ENCODE assay signal across 20 mouse cellular contexts in the genomic region with DNA sequence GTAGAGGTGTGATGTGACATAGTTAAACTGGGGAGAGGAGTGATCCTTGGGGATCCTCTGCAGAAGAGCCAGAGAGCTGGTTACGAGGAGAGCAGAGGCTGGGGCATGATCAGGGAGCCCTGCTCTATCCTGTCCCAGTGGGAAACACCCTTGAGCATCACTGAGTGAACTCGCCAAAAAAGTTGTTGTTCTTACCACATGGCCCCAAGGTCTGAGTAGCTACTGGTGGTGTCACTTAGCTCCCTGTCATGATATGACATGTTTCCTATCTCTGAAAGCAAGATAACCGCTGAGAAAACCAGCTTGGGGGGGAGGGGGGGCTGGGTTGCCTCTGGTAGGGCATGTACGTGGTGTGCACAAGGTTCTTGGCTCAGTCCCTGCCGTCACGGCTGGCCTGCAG.
"Had no signal": no experiment of that assay in that cellular context is flagged by ENCODE, and none has a peak within 500 bp of the region (broad histone marks: within the 10 kb centered on the region; RNA-seq: fewer than 3 reads in every experiment).

No protein-coding gene starts in this region.

- H3K4me3 ChIP-seq: limb, embryonic 12.5 days; limb, embryonic 15.5 days; liver, embryonic 13.5 days; lung, embryonic 15.5 days; midbrain, embryonic 12.5 days; midbrain, embryonic 15.5 days; neural tube, embryonic 12.5 days; neural tube, embryonic 15.5 days; stomach, embryonic 15.5 days had no signal

- ATAC-seq: midbrain, embryonic 15.5 days had no signal

- H3K9ac ChIP-seq: limb, embryonic 12.5 days; limb, embryonic 15.5 days; liver, embryonic 13.5 days; lung, embryonic 15.5 days; midbrain, embryonic 12.5 days; midbrain, embryonic 15.5 days; neural tube, embryonic 12.5 days; neural tube, embryonic 15.5 days; stomach, embryonic 15.5 days had no signal

- DNase-seq: kidney, adult 18-20 months; kidney, postnatal 14 days; kidney, postnatal 4 days; left cerebral cortex, postnatal 4 days; liver, embryonic 13.5 days; lung, adult 18-20 months; lung, postnatal 10 days; lung, postnatal 36 days; right cerebral cortex, adult 18-20 months; right cerebral cortex, postnatal 14 days; right cerebral cortex, postnatal 4 days; thymus, postnatal 25 days had no signal

- H3K4me2 ChIP-seq: limb, embryonic 12.5 days; limb, embryonic 15.5 days; liver, embryonic 13.5 days; lung, embryonic 15.5 days; midbrain, embryonic 12.5 days; midbrain, embryonic 15.5 days; neural tube, embryonic 12.5 days; neural tube, embryonic 15.5 days; stomach, embryonic 15.5 days had no signal

- H3K9me3 ChIP-seq: limb, embryonic 12.5 days; limb, embryonic 15.5 days; liver, embryonic 13.5 days; lung, embryonic 15.5 days; midbrain, embryonic 12.5 days; midbrain, embryonic 15.5 days; neural tube, embryonic 12.5 days; neural tube, embryonic 15.5 days; stomach, embryonic 15.5 days had no signal

- H3K27me3 ChIP-seq: limb, embryonic 12.5 days; limb, embryonic 15.5 days; liver, embryonic 13.5 days; lung, embryonic 15.5 days; midbrain, embryonic 12.5 days; midbrain, embryonic 15.5 days; neural tube, embryonic 12.5 days; neural tube, embryonic 15.5 days; stomach, embryonic 15.5 days had no signal

- H3K27ac ChIP-seq: limb, embryonic 12.5 days; limb, embryonic 15.5 days; liver, embryonic 13.5 days; lung, embryonic 15.5 days; midbrain, embryonic 12.5 days; midbrain, embryonic 15.5 days; neural tube, embryonic 12.5 days; neural tube, embryonic 15.5 days; stomach, embryonic 15.5 days had no signal

- H3K4me1 ChIP-seq: lung, embryonic 15.5 days; midbrain, embryonic 15.5 days; neural tube, embryonic 12.5 days; stomach, embryonic 15.5 days had no signal
